Mouse (Mus musculus) brain, adult 2 months (tissue): ENCODE measurements at regions not wholly inside any gene's neighbourhood (a gene's known extent, or its start where the extent isn't known, plus 50 kb on each side); places are given as distances from the start of the nearest gene placed in this dataset.
A peak's percentile ranks its signal among the peaks of the same experiment; 100 is the strongest.
"Not testable (repeated sequence)": the region's sequence is repeated elsewhere in the genome, so short reads cannot be mapped to it uniquely, and the experiment has no call there.

ENCODE experiments used
- DNase-seq: peaks from one replicate; pipeline ENCODE4 v3.0.0; 2011; ENCODE audit warnings: low read depth, low spot score

DNA sequence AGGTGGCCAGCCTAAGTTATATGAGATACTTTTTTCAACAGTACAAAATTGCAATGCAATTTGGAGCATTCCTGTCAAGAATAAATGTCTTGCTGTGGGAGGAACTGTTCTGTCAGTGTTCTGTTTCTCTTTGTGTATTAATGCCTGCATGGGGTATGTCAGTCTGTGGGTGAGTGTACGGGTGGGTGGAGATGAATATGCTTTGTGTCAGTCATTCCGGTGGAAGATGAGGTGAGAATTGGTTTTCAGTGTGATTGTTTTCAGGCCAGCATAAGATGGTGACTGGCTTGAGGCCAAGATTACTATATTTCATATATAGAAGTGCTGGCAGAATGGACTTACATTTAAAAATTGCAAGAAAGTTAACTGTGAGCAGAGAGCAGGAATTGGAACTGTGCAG lies 184.0 kb downstream of the Frk start:
- DNase-seq, result peak; percentile 73

DNA sequence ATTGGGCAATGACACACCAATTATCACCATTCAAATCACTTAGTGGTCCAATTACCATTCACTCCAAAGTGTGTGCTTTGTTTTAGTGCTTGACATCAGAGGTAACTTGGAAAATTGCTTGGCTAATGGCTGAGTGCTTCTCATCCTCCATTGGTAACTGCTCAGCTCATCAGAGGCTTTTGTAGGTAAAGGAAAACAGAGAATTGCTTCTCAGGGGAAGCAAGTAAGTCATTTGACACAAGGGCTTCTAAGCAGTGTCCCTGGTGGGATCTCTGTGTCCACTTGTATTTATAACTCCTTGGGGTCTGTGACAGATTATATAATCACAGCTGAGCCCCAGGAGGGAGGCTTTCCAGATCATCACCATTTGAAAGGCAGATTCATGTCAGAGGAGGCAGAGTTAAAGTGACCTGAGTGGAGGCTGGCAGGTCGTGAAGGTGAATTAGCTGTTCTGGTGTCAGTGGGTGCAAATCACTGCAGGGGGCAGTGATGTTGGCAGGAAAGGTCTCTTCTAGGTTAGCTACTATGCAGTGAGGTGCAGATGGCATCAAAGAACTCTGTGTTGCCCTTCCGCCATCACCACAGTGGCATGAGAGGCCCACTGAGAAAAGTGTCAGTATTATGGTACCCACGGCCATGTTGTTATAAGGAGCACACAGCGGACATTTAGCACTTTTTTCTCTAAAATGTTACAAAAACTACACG lies 184.7 kb downstream of the Frk start:
- DNase-seq, result peak; percentile 2

DNA sequence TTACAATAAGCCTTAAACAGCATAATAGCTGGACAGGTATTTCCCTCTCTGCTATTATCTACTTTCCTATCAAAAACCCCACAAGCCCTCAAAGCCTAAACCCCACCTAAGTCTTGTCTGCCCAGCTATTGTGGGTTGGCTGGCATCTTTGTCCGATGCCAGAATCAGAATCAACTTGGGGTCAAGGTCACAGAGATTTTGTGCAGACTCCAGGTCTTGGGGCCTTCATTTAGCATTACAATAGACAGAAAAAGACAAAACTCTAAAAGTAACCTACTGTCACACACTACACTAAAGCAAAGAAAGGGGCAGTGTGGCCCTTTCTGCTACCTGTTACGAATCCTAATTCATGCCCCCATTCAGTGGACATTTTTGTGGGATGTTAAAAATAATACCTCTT lies 188.6 kb downstream of the Frk start:
- no peak for DNase-seq

DNA sequence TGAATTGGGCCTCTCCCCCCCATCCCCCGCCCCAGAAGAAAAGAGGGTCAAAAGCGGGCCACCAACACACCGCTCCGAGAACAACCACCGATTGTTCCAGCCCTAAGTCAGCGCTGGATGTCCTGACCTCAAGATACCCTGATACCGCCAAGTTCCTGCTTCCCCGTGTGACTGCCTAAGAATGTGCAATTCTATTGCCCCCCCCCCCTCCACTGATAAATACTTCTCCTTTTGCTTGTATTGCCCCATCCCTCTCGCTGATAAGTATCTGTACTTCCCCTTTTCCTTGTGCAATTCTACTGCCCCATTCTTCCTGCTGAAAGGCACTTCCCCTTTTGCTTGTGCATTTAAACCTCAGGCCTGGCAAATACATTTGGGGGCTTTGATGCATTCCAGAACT lies 216.2 kb downstream of the Frk start:
- not testable (repeated sequence) for DNase-seq

DNA sequence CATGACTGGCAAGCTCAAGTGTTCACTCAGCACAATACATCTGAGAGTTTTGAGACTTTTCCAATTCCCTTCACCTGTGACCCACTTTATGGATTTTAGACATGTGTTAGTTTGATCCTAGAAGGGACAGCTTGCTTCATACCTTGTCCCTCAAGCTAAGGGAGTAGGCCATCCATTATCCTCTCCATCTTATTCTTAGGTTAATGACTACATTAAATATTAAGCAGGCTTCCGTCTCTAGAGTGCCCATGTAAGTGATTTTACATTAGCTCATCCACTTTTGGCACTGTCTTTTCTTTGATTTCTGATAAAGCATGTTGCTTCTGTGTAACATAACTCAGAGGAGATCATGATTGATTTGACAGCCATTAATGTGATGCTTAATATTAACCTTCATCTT lies 218.8 kb downstream of the Frk start:
- no peak for DNase-seq

DNA sequence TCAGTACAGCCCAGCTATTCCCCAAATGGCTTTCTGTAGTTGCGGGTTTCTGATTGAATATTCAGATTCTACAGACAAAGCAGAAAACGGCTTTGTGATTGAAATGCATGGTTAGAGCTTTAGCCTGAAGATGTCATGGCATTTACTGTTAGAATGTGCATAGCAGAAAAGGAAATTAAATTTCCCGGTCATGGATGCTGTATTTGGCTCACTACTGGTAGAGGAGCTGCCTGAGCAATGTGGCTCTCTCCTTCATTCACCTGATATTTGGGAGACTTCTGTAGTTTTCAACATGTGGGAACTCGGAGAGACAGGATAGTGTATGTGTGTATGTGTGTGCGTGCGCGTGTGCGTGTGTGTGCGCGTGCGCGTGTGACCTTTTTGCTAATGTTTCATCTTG lies 222.2 kb downstream of the Frk start:
- no peak for DNase-seq

DNA sequence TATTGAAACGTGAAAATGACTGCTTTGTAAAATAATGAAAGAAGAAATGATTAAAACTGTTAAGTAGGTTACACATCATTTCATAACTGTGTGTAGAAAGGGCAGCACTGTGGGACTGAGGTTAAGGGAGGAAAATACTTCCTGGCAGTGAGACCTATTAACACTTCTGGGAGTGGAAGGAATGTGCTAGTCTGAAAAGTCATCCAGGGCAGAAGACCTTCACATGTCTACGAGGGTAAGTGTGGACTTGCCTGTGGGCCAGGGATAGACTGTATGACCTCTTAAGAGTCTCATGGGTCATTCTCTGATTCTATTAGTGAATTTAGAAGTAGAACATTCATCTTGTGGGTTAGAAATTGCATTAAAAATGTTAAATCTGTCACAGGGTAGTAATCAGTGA lies 248.1 kb downstream of the Frk start:
- DNase-seq, result no peak

DNA sequence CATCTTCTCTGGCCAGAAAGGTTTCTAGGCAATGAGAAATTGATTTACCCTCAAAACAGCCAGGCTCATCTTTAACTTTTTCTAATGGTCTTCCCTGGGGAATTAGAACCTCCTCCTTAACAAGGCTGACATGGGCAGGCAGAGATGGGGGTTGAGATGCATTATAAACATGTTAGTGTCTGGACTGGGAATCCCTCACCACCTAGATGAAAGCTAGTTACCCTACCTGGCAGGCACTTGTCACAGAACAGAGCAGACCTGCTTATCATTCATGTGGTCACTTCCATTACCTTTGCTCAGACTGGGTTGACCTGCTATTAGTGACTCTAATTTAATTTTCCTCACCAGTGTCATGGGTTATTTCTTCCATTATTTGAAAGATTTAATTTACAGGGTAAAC lies 279.2 kb downstream of the Frk start:
- no peak for DNase-seq

DNA sequence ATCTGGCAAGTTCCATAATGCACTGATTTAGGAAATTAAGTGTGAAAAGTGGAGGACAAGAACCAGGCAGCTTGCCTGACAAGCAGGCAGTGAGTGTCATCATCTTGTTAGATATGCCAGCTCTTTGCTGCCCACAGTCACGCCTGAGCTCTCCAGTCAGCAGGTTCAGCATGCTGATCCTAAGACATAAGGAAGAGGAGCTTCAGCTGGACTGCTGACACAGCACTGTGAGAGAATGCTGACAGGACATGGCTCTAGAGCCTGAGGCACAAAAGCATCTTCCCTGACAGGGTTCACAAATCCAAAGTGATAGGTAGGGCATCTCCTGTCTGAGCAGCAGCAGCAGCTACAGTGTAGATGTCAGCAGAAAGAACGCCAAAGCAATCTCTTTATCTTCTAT lies 308.9 kb downstream of the Frk start:
- DNase-seq, result peak; percentile 34

DNA sequence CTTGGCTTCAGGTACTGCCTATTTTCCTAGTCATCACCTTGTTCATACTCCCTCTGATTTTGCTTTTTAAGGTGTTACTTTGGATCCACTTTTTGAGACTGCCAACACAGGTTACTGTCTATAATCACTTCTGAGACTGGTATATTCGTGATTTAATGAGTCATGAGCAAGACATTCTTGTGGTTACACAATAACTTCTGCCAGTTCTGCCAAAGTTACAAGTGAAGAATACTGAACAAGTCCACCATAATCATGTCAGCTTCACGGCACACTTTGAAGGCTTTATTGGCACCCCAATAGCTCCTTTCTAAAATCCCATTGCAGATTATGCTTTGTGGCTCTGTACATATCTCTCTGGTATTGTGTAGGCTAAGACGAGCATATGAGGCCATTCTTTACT lies 327.9 kb downstream of the Frk start:
- DNase-seq, result no peak

DNA sequence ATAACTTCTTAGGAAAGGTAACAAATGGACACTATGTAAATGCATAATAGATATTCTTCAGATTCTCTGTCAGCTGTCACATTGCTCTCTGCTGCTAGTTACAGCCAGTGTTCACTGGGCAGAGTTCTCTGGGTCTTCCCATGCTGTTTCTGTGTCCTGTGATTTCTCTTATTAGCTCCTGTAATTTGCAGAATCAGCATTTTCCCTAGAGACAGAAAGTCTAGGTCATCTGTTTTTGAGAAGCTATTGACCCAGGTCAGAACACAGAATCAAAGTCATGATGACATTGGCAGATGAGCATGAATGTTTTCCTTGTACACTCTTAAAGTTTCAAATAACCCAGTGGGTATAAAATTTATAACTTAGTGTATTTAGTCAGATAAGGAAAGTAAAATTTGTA lies 340.9 kb downstream of the Frk start:
- no peak for DNase-seq

DNA sequence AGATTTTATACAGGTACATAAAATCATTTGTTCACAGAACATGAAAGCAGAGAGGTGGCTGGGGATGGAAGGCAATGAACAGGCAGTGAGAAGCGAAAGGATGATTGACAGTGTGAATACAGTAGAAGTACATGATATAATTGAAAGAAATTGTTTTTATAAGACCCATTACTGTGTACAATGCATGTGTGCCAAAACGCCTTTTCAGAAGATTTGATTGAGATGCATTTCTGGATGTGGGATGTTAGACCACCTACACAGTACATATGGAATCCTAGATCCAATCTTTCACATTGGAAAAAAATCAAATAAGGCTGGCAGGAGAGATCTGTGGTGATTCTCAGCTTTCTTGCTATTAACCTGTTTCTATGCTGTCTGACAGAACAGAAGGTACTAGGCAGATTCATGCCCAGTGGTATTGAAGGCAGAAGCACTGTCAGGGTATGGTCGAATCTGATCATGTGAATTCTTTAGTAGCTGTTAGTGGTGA lies 358.9 kb downstream of the Frk start:
- DNase-seq, result peak; percentile 59

DNA sequence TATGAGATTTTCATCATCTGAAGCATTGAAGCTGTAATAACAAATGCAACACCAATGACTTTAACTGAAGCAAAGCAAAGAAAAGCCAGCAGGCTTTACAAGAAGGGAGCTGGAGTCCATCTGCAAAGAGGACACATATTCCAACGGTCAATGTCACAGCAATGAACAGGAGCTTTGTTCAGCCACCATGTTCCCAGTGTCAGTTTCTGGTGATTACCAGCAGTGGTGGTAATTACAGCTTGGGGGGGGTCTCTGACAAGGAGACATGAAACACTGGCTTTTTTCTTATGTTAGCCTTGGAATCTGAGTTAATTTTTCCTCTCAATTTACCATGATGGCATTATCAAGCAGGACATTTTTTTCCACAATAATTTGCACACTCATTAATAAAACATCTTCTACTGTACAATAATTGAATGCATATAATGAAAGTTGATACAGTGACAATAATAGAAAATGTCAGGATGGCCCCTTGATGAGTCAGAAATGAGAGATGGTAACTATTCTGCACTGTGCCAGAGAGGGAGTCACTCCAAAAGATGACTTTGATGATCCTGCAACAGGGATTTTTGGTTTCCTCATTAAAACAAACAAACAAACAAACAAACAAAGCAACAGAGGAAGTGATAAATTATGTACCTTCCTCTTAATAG lies 373.4 kb downstream of the Frk start:
- DNase-seq, result no peak

DNA sequence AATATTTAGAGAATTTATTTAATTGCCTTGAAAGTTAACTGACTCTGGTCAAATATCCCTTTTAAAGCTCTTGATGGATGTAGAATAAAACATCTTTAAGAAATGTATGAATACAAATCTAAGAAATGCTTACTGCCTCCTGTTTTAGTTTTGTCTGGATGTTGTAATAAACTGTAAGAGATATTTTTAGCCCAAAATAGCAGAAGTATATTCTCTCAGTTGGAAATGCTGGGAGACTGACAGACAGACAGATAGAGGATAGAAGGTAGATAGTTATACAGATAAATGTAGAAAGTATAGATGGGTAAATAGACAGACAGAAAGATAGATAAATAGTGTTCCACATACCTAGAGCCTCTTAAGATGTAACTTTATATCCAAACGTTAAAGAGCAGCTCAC lies 379.5 kb downstream of the Frk start:
- no peak for DNase-seq

DNA sequence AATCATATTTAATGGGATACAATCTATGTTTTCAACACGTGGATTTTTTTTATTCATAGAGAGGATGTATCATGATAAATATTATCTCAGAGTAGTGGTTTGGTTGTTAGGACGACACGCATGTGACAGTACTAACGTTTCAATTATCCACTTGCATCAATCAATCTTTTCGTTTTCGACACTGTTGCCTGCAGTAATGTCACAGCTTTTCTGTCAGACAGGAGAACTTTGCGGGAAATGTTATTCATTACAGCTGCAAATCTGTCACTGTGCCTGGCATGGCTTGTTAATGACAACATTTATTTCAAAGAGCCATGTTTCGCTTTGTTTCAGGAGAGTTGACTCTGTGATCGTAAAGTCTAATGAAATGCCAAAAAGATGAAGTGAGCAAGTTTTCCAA lies 388.7 kb downstream of the Frk start:
- DNase-seq, result peak; percentile 4

DNA sequence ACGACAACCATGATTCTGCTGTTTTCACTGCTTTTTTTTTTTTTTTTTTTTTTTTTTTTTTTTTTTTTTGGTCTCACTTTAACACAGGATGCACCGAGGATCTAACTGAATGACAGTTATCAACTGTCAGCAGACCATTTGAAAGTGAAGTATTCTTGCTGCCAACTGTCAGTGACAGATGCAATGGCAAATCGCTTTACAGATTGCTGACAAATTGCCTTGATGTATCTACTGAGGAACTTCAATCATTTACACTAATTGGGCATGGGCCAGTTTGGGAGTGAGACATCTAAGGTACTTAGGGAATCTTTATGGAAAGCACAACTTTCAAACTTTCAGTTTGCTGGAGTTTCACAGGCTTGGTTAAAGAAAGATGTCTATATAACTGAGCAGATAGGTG lies 395.3 kb downstream of the Frk start:
- no peak for DNase-seq

DNA sequence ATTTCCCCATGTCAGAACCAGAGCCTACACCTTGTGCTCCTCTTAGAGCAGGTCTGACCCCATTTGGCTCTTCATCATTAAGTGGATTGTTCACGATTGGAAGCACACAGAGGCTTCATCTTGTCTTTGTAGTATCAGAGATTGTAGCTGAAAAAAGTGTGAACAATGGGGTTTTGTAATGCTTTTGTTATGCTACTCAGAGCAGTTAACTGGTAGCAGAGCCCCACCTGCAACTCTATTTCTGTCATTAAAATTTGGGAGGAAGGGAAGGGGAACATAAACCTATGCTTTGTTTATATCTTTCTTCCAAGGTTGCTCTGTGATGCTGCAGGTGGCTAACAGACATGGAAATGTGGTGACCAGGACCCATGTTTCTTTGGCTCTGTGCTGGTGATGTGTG lies 404.4 kb downstream of the Frk start:
- DNase-seq, result no peak

DNA sequence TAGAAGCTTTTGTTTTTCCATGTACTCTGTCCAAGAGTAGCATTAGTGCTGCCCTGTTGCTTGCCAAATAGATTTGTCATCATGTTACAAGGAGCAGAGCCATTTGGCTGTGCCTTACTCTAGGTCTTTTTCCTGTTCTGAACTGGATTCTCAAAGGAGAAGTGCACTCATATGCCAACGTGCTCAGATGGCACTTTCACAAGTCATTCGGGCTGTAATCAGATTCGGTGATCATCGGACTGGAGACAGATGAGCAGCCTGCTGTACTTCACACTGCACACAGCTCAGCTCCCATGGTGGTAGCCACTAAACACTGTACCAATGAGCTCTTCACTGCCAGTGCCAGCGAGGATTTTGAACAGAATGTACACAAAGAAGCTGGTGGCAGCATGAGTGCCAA lies 421.1 kb downstream of the Frk start:
- peak; percentile 26 for DNase-seq

DNA sequence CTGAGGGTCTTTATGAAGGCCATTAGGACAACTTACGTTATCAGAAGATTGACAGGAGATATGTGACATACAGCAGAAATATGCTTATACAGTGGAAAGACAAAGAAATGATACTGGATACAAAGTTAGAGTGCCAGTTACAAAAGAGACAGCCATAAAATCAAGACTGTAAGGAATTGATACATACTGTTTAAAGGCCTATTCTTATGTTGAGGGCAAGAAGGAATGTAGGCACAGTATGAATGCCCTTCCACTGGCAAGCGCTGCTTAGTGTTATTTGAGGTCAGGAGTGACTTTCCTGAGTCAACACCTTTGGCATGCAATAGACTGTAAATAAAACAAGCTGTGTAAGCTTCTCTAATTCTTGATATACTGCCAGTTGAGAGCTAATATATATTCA lies 421.5 kb downstream of the Frk start:
- DNase-seq, result no peak

DNA sequence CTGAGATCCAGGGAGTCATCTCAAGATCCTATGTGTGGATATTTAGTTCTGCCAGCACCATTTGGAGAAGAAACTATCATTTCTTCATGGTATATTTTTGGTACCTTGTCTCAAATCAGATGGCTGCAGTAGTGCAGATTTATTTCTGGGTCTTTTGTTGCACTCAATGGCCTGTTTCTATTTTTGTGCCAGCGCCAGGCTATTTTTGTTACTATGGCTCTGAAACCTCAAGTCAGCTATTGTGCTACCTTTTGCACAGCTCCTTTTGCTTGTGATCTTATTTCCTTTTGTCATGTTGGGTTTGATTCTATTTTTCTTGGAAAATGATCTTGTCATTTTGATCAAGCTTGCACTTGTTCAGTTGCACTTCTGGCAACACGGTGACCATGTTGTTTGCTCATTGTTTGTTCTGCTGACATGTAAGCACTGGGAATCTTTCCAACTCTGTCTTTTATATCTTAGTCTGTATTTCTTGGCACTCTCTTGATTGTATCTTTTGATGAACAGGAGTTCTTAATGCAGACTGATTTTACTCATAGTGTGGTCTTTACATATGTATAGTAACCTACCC lies 429.0 kb downstream of the Frk start:
- peak; percentile 35 for DNase-seq
